Mouse (Mus musculus) bone marrow macrophage, adult 2 months (primary cell): ENCODE measurements at regions not wholly inside any gene's neighbourhood (a gene's known extent, or its start where the extent isn't known, plus 50 kb on each side); places are given as distances from the start of the nearest gene placed in this dataset.

Experiments used
- H3K27ac ChIP-seq: 2 replicates; pipeline ENCODE4 v1.5.1; 2012; ENCODE audit warnings: low read depth, low read length; ENCODE audit not compliant: insufficient read depth
- H3K4me1 ChIP-seq: 2 replicates; pipeline ENCODE4 v1.6.1; 2012; ENCODE audit warnings: low read length; ENCODE audit not compliant: control insufficient read depth, insufficient read depth
- H3K4me3 ChIP-seq: 2 replicates; pipeline ENCODE4 v1.5.1; 2012; ENCODE audit warnings: mild to moderate bottlenecking, low read length, moderate library complexity; ENCODE audit not compliant: insufficient read depth
- CTCF ChIP-seq: IDR thresholded peaks from 2 replicates; pipeline ENCODE4 v1.5.1; 2012; ENCODE audit warnings: low read depth, mild to moderate bottlenecking, low read length, moderate library complexity
- POLR2A ChIP-seq: IDR thresholded peaks from 2 replicates; pipeline ENCODE4 v1.6.1; 2012; ENCODE audit warnings: mild to moderate bottlenecking, low read depth, low read length, borderline replicate concordance

DNA sequence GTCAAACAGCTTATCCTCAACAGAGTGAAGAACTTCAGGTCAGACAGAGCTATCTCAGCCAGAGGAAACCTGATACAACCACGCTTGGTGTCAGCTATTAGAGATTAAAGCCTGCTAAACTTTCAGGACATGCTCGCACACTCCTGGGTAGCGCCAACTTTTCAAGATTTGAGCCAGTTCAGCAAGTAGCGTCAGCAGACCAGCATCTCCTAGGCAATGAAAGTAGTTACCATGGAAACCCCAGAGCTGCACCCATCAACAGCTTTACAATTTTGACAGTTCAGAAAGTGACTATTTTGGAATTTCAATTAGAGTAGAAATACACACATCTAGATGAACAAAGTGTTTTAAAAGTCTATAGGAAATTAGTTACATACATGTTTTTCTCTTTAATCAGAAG, 154.8 kb downstream of the Cd83 start:
- Histone ChIP-seq H3K4me1 (no peaks in the 10 kb centered on the region), H3K27ac (no peak overlapping the region), H3K4me3 (no peak overlapping the region)
- no peak for TF ChIP-seq CTCF
- no peak for TF ChIP-seq POLR2A

- H3K4me3 ChIP-seq, result no peak overlapping the region
- H3K4me1 ChIP-seq, result no peaks in the 10 kb centered on the region
- TF ChIP-seq CTCF (no peak), POLR2A (no peak)
- H3K27ac ChIP-seq, result no peak overlapping the region
Measured at GRCm38 (mm10) chr13:43941731-43942130, 157.2 kb downstream of the Cd83 start.

DNA sequence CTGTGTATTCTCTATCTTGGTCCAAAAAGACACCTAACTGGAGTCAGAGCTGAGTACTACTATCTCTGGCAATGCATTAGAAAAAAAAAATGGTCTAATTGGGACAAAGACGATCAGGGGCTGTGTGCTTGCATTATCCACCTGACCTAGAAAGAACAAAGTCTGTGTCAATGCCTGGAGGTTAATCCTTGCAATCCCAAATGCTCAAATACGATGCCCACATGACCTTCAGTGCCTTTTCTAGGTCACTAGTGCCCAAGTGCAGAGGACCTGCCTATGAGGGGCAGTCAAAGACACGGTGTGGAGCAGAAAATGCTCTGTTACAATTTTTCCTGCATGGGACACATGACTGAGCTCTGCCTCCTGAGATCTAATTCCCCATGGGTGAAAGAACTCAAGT, 164.0 kb downstream of the Cd83 start:
- no peaks in the 10 kb centered on the region for H3K4me1 ChIP-seq
- H3K4me3 ChIP-seq, result no peak overlapping the region
- H3K27ac ChIP-seq, result no peak overlapping the region
- no peak for TF ChIP-seq CTCF

GRCm38 (mm10) chr13:43949740-43950643, 165.4 kb downstream of the Cd83 start:
- Histone ChIP-seq H3K27ac (no peak overlapping the region), H3K4me3 (no peak overlapping the region), H3K4me1 (no peaks in the 10 kb centered on the region)
- no peak for TF ChIP-seq CTCF
- no peak for TF ChIP-seq POLR2A

- TF ChIP-seq POLR2A, result no peak
- TF ChIP-seq CTCF, result no peak
- Histone ChIP-seq H3K4me3 (no peak overlapping the region), H3K27ac (no peak overlapping the region), H3K4me1 (no peaks in the 10 kb centered on the region)
Measured at GRCm38 (mm10) chr13:43952491-43952890, 167.9 kb downstream of the Cd83 start.

- H3K4me1 ChIP-seq, result no peaks in the 10 kb centered on the region
- no peak overlapping the region for H3K27ac ChIP-seq
- no peak overlapping the region for H3K4me3 ChIP-seq
- no peak for TF ChIP-seq POLR2A
- TF ChIP-seq CTCF, result no peak
Measured at GRCm38 (mm10) chr13:43952972-43953592, 168.5 kb downstream of the Cd83 start.

DNA sequence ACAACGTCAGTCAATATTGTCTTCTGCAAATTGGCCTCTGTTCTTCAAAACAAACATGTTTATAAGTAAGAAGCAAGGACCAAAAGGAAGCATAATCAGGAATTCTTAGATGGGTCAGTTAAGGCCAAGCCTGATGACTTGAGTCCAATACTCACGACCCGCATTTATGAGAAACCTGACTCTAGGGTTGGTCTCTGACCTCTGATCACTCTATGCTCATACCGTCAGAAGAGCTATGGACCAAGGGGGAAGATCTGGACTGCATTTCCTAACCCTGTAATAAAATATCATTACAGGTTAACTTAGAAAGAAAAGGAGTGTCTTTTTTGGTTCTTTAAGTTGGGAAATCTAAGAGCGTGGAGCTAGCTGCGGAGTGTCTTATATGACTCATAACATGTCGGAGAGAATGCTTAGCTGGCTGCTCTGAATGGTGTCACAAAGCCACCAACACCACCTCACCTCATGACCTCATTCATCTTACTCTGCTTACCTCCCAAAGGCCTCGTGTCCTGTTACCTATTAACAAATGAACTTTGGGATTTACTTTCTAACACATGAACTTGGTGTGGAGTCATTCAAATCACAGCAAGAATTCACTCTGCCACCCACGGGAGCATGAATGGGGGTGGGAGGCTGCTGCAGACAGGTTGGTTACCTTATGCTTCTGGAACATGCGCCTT, 170.3 kb downstream of the Cd83 start:
- H3K4me1 ChIP-seq, result no peaks in the 10 kb centered on the region
- TF ChIP-seq CTCF, result no peak
- TF ChIP-seq POLR2A, result no peak
- H3K27ac ChIP-seq, result no peak overlapping the region
- H3K4me3 ChIP-seq, result no peak overlapping the region

DNA sequence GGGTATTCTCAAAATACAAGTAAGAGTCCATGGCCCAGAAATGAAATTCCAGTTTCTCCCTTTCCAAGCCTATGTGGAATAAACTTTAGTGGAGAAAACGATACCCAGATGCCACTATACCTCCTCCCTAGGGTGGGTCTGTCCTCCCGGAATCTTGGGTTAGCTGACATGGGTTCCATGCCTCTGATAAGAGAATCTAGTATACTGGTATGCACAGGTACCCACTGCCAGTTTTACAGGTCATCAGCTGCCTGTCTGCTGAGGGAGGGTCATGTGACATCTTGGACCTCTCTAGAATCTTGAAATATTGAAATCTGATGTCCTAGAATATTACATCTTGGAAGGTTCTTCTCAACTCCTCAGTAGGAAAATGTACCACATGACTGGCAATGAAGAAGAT, 172.5 kb downstream of the Cd83 start:
- no peaks in the 10 kb centered on the region for H3K4me1 ChIP-seq
- no peak overlapping the region for H3K27ac ChIP-seq
- TF ChIP-seq POLR2A, result no peak
- TF ChIP-seq CTCF, result no peak
- H3K4me3 ChIP-seq, result no peak overlapping the region

DNA sequence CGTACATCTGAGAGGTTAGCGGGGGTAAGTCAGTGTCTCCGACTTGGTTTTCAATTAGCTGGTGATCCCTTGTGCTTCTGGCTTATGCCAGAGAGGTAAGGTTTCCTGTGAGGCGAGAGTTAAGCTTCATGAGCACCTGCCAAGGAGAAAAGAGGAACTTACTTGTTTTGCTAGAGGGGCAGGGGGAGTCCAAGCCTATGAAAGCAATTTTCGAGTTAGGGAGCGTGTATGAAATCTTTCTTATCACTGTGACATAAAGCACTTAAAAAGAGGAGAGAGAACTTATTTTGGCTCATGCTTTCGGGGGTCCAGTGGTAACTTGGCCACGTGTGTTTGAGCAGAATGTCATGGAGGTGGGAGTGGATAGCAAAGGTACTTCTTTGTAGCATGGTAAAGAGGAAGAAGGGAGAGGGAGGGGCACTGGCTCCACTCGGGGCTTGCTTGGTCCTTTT, 174.6 kb downstream of the Cd83 start:
- Histone ChIP-seq H3K27ac (no peak overlapping the region), H3K4me3 (no peak overlapping the region), H3K4me1 (no peaks in the 10 kb centered on the region)
- no peak for TF ChIP-seq CTCF
- TF ChIP-seq POLR2A, result no peak
